Mouse (Mus musculus): Measurements from ENCODE around the gene Pygo1. TPM values are rescaled to one million over a fixed set of nuclear protein-coding genes. Genes with fewer than 3 reads are reported as not detected.

Pygo1 gene
- total RNA-seq, 1 experiment from 2014 or later = not detected

DNA sequence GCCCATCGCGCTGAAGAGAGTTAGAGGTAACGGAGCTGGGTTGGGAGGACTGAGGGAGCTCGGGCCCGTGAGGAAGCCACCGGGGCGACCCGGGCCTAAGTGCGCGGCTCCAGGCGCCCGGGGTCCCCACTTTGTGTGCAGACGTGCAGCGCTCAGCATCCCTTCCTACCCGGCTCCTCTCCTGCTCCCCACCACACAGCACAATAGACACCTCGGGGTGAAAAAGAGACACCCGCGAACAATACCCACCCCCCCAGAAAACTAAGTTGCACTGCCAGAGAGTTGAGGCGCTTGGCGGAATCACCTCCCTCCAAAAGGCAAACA, 452 bp downstream of the Pygo1 start:
- ATAC-seq (ENCODE audit: extremely low read depth, insufficient number of reproducible peaks, low FRiP score, poor library complexity, severe bottlenecking) = no peak

DNA sequence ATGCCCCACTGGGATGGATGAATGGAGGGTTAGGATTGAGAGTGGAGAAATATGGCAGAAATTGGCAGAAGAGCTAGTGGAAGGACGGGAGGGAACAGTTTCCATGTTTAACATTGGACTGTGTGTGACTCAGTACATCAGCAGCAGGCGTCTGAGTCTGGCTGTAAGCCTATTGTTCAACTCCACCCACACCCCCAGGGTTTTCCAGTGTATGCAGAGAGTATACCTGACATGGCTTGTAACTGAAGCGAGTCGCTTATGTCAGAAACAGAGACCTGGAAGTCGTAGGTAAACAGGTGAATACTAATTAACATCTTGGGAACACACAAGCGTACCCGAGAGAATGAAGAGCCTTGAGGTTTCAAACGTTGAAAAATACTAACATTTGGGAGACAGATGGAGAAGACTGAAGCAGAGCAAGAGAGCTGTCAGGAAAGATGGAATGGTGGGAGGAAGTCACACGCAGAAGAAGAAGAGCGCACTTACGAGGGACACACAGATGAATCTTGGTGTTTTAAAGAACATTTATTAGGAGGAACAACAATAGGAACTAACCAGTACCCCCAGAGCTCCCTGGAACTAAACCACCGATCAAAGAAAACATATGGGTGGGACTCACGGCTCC, 5.8 kb downstream of the Pygo1 start:
- no peak for ATAC-seq (ENCODE audit: extremely low read depth, insufficient number of reproducible peaks, low FRiP score, poor library complexity, severe bottlenecking)

- no peak for ATAC-seq (ENCODE audit: extremely low read depth, insufficient number of reproducible peaks, low FRiP score, poor library complexity, severe bottlenecking)
Observed at GRCm38 (mm10) chr9:72935309-72935708, 9.9 kb downstream of the Pygo1 start.

DNA sequence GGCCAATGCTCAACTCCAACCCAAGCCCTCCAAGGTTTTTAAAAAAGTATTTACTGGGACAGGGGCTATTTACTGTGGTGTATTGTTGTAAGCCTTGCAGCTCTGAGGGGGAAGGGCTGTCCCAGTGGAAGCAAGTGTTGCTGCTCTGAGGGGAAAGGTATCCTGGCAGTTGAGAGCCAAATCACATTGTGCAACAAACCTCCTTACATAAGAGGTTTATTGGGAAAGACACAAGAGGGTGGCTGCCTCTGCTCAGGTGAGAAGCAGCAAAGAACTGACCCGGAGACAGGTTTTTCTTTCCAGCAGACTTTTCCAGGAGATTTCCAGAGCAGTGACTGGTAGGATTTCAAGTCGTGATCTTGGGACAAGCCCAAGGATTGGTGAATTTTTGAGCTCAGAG, 10.9 kb downstream of the Pygo1 start:
- ATAC-seq (ENCODE audit: extremely low read depth, insufficient number of reproducible peaks, low FRiP score, poor library complexity, severe bottlenecking) = no peak

GRCm38 (mm10) chr9:72943424-72943823, 18.0 kb downstream of the Pygo1 start:
- no peak for ATAC-seq (ENCODE audit: extremely low read depth, insufficient number of reproducible peaks, low FRiP score, poor library complexity, severe bottlenecking)

DNA sequence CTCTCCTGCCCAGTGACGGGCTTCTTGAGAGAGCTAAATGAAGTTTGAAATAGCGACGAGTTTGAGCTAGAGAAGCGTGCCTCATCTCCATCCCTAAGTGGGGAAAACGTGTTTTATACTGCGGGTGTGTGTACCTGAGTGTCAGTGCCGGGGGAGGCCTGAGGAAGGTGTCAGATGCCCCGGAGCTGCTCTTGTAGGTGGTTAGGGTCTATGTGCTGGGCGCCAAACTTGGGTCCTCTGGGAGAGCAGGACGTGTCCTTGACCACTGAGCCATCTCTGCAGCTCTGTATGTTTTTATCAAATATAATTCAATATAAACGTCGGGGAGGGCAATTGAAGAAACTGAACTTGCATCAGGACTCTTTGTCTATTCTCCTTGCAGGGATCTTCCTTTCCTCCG, 18.8 kb downstream of the Pygo1 start:
- no peak for ATAC-seq (ENCODE audit: extremely low read depth, insufficient number of reproducible peaks, low FRiP score, poor library complexity, severe bottlenecking)

DNA sequence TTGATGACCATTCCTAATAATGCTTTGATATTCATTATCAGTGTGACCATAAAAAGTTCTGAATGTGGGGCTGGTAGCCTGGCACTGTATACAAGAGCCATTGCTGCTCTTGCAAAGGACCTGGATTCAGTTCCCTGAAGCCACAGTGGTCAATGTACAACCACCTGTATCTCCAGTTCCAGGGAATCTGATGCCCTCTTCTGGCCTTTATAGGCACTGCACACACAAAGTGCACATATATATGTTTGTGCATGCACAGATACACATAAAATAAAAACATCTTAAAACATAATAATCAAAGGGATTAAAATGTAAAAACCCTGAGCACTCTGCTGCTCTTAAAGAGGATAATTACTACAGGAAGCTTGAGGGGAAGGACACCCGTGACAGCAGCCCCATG, 21.6 kb downstream of the Pygo1 start:
- no peak for ATAC-seq (ENCODE audit: extremely low read depth, insufficient number of reproducible peaks, low FRiP score, poor library complexity, severe bottlenecking)

- no peak for ATAC-seq (ENCODE audit: extremely low read depth, insufficient number of reproducible peaks, low FRiP score, poor library complexity, severe bottlenecking)
Observed at GRCm38 (mm10) chr9:72949572-72949971, 24.1 kb downstream of the Pygo1 start.

- no peak for ATAC-seq (ENCODE audit: extremely low read depth, insufficient number of reproducible peaks, low FRiP score, poor library complexity, severe bottlenecking)
Observed at GRCm38 (mm10) chr9:72954746-72955145, 29.3 kb downstream of the Pygo1 start.

GRCm38 (mm10) chr9:72955546-72955945, 30.1 kb downstream of the Pygo1 start:
- ATAC-seq (ENCODE audit: extremely low read depth, insufficient number of reproducible peaks, low FRiP score, poor library complexity, severe bottlenecking) = peak; percentile 70; the same call in 1 of the 2 replicates

GRCm38 (mm10) chr9:72958521-72959450, 33.3 kb downstream of the Pygo1 start, which contains the start of the genes Dyx1c1 and Gm44503:
Dyx1c1 (plus strand) TSS chr9:72958785.
Gm44503 (plus strand) TSS chr9:72958852.
- peak; percentile 82 for ATAC-seq (ENCODE audit: extremely low read depth, insufficient number of reproducible peaks, low FRiP score, poor library complexity, severe bottlenecking)

DNA sequence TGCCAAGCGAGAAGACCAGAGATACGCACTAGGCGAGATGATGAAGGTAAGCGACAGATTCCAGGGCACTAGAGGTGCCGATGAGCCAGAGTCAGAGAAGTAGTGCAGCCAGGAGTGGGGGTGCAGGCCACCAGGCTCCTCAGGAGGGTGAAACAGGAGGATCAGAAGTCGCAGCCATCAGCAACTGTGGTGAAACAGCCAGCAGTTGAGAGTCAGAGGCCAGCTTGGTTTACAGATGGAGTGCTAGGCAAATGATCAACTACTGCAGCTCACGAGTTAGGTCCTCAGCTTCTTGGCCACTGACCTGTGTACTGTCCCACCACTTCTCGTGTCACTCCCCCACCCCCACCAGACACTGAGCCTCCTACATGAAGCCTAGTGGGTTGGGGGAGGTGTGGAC, 35.9 kb downstream of the Pygo1 start:
- ATAC-seq (ENCODE audit: extremely low read depth, insufficient number of reproducible peaks, low FRiP score, poor library complexity, severe bottlenecking) = no peak

DNA sequence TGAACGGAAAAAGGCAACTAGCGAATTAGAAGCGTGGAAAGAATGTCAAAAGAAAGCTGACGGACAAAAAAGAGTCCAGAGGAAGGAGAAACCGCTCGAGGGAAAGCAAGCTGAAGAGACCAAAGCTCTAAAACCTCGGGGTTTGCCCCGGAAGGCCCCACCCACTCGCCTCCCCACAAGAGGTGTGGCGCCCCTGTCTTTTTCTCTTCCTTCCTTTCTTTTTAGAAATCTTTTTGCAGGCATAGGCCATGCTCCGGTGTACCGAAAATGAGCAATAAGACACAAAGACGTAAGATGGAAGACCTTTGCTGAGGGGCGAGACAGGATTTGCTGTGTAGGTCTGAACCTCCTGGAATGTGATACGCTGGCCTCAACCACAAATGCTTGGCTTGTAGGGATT, 36.5 kb downstream of the Pygo1 start:
- no peak for ATAC-seq (ENCODE audit: extremely low read depth, insufficient number of reproducible peaks, low FRiP score, poor library complexity, severe bottlenecking)

- ATAC-seq (ENCODE audit: extremely low read depth, insufficient number of reproducible peaks, low FRiP score, poor library complexity, severe bottlenecking) = peak; percentile 90
Observed at GRCm38 (mm10) chr9:72968349-72969061, 43.1 kb downstream of the Pygo1 start.

- ATAC-seq (ENCODE audit: extremely low read depth, insufficient number of reproducible peaks, low FRiP score, poor library complexity, severe bottlenecking) = peak; percentile 49
Observed at GRCm38 (mm10) chr9:72969874-72970273, 44.4 kb downstream of the Pygo1 start.

GRCm38 (mm10) chr9:72972435-72972834, 47.0 kb downstream of the Pygo1 start:
- no peak for ATAC-seq (ENCODE audit: extremely low read depth, insufficient number of reproducible peaks, low FRiP score, poor library complexity, severe bottlenecking)

- ATAC-seq (ENCODE audit: extremely low read depth, insufficient number of reproducible peaks, low FRiP score, poor library complexity, severe bottlenecking) = no peak
Observed at GRCm38 (mm10) chr9:72972984-72973383, 47.5 kb downstream of the Pygo1 start.

DNA sequence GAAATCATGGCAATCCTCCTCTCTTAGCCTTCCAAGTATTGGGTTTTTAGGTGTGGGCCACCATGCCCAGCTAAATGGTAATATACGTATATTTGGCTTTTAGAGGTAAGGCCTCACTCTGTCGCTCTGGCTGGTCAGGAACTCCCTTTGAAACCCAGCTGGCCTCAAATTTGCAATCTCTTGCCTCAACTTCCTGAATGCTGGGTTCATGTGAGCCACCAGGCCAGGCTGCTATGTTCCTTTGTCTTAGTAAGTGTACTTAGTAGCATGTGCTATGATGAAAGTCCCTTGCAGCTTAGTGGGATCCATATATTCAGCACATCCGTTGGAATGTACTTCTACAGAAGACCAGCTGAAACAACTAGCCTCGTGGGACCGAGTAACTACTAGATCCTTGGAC, 49.3 kb downstream of the Pygo1 start:
- no peak for ATAC-seq (ENCODE audit: extremely low read depth, insufficient number of reproducible peaks, low FRiP score, poor library complexity, severe bottlenecking)

- no peak for ATAC-seq (ENCODE audit: extremely low read depth, insufficient number of reproducible peaks, low FRiP score, poor library complexity, severe bottlenecking)
Observed at GRCm38 (mm10) chr9:72975242-72975641, 49.8 kb downstream of the Pygo1 start.

DNA sequence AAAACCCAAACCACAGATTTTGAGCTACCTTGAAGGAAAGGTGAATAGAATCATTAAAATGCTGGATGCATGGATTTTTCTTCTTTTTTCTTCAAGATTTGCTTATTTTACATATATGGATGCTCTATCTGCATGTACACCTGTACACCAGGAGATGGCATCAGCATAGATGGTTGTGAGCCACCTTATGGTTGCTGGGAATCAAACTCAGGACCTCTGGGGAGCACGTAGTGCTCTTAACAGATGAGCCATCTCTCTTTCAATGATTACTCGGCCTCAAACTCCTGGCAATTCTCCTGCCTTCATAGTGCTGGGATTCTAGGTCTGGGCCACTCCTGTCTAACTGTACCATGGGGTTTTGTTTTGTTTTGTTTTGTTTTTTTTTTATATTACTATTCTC, 57.6 kb downstream of the Pygo1 start:
- no peak for ATAC-seq (ENCODE audit: extremely low read depth, insufficient number of reproducible peaks, low FRiP score, poor library complexity, severe bottlenecking)

Measured in neutrophil, adult 5-6 weeks (primary cell).